Mouse (Mus musculus) intestine, embryonic 16.5 days (tissue): Measurements from ENCODE around the gene Fbxo31. TPM values are rescaled to one million over a fixed set of nuclear protein-coding genes. Genes with fewer than 3 reads are reported as not detected.
"Not testable (repeated sequence)": the region's sequence is repeated elsewhere in the genome, so short reads cannot be mapped to it uniquely, and the experiment has no call there.

ENCODE experiments used
- ATAC-seq: fragments of 200-750 bp; cut with Nextera tagmentation; 2 replicates; pipeline ENCODE4 v1.8.0; 2017; ENCODE audit warnings: moderate TSS enrichment, moderate library complexity
- H3K27ac ChIP-seq: fragments of 300-500 bp; sonication (generic); 2 replicates; pipeline ENCODE4 v1.5.1; 2014; ENCODE audit warnings: mild to moderate bottlenecking, low read length
- H3K27me3 ChIP-seq: fragments of 300-500 bp; sonication (generic); replicated peaks from 2 replicates; pipeline ENCODE4 v1.6.1; 2014; ENCODE audit warnings: low read length, control low read depth, mixed read lengths; ENCODE audit not compliant: control insufficient read depth, insufficient read depth
- H3K36me3 ChIP-seq: fragments of 300-500 bp; sonication (generic); 2 replicates; pipeline ENCODE4 v1.6.1; 2014; ENCODE audit warnings: low read length, control low read depth; ENCODE audit not compliant: control insufficient read depth, insufficient read depth
- H3K4me1 ChIP-seq: fragments of 300-500 bp; sonication (generic); 2 replicates; pipeline ENCODE4 v1.6.1; 2014; ENCODE audit warnings: low read length, control low read depth, mixed read lengths; ENCODE audit not compliant: control insufficient read depth, insufficient read depth
- H3K4me2 ChIP-seq: fragments of 300-500 bp; sonication (generic); 2 replicates; pipeline ENCODE4 v1.6.1; 2014; ENCODE audit warnings: low read depth, low read length, control low read depth
- H3K4me3 ChIP-seq: fragments of 300-500 bp; sonication (generic); 2 replicates; pipeline ENCODE4 v1.5.1; 2014; ENCODE audit warnings: mild to moderate bottlenecking, low read length
- H3K9ac ChIP-seq: fragments of 300-500 bp; sonication (generic); 2 replicates; pipeline ENCODE4 v1.6.1; 2014; ENCODE audit warnings: low read depth, low read length
- H3K9me3 ChIP-seq: fragments of 300-500 bp; sonication (generic); 2 replicates; pipeline ENCODE4 v1.6.1; 2016; ENCODE audit warnings: low read length, control low read depth; ENCODE audit not compliant: control insufficient read depth
- WGBS: fragments of 180-500 bp; shearing (Covaris S2); extraction: QIAGEN DNeasy Blood & Tissue Kit; methylation state at CpG from one replicate; pipeline ENCODE4 v1.1.7; 2014; 5-methylcytosine and 5-hydroxymethylcytosine counted together
- polyA plus RNA-seq: library from polyadenylated mRNA; unstranded; fragments of >200 nt; fragmentation: Nextera tagmentation; extraction: Ambion mirVana; gene quantifications from 2 replicates; pipeline ENCODE4 v1.2.1, GENCODE M21; 2015

Fbxo31 gene
- polyA plus RNA-seq, 1 experiment from 2014 or later, result 10.6 TPM

GRCm38 (mm10) chr8:121603801-121604200 is 25.2 kb upstream of the Fbxo31 start:
- Histone ChIP-seq H3K27ac (no peak overlapping the region), H3K36me3 (peaks cover 27% of the 10 kb centered on the region)

GRCm38 (mm10) chr8:121602860-121603259 is 24.3 kb upstream of the Fbxo31 start:
- WGBS, result 23% methylated on average over 3 of the region's 3 CpGs
- no peaks in the 10 kb centered on the region for H3K27me3 ChIP-seq

More at GRCm38 (mm10) chr8:121603801-121604200, 25.2 kb upstream of the Fbxo31 start:
- no peaks in the 10 kb centered on the region for H3K9me3 ChIP-seq
- ATAC-seq, result no peak
- no peak overlapping the region for H3K4me2 ChIP-seq
- no peaks in the 10 kb centered on the region for H3K4me1 ChIP-seq
- WGBS, result 95% methylated on average over 12 of the region's 12 CpGs
- no peak overlapping the region for H3K9ac ChIP-seq
- no peak overlapping the region for H3K4me3 ChIP-seq
- H3K27me3 ChIP-seq, result no peaks in the 10 kb centered on the region

GRCm38 (mm10) chr8:121602411-121602810 is 23.8 kb upstream of the Fbxo31 start:
- WGBS, result 93% methylated on average over 12 of the region's 12 CpGs

More at GRCm38 (mm10) chr8:121602860-121603259, 24.3 kb upstream of the Fbxo31 start:
- ATAC-seq, result peak; percentile 26; the same call in 1 of the 2 replicates
- Histone ChIP-seq H3K9me3 (no peaks in the 10 kb centered on the region), H3K4me1 (no peaks in the 10 kb centered on the region), H3K9ac (no peak overlapping the region), H3K27ac (no peak overlapping the region), H3K4me2 (no peak overlapping the region), H3K36me3 (peaks cover 24% of the 10 kb centered on the region), H3K4me3 (no peak overlapping the region)

GRCm38 (mm10) chr8:121599842-121600241 is 21.2 kb upstream of the Fbxo31 start:
- no peak overlapping the region for H3K9ac ChIP-seq
- 86% methylated on average over 14 of the region's 14 CpGs for WGBS
- no peak overlapping the region for H3K27ac ChIP-seq
- peaks cover 28% of the 10 kb centered on the region for H3K36me3 ChIP-seq
- no peak overlapping the region for H3K4me2 ChIP-seq
- H3K27me3 ChIP-seq, result no peaks in the 10 kb centered on the region
- no peaks in the 10 kb centered on the region for H3K9me3 ChIP-seq
- no peaks in the 10 kb centered on the region for H3K4me1 ChIP-seq
- no peak for ATAC-seq
- H3K4me3 ChIP-seq, result no peak overlapping the region

More at GRCm38 (mm10) chr8:121602411-121602810, 23.8 kb upstream of the Fbxo31 start:
- Histone ChIP-seq H3K4me2 (no peak overlapping the region), H3K4me3 (no peak overlapping the region), H3K27me3 (no peaks in the 10 kb centered on the region), H3K4me1 (no peaks in the 10 kb centered on the region), H3K27ac (no peak overlapping the region), H3K9me3 (no peaks in the 10 kb centered on the region), H3K36me3 (peaks cover 24% of the 10 kb centered on the region), H3K9ac (no peak overlapping the region)
- no peak for ATAC-seq

- peak; percentile 78 for ATAC-seq
Measured at GRCm38 (mm10) chr8:121598892-121599291, 20.3 kb upstream of the Fbxo31 start.

GRCm38 (mm10) chr8:121598190-121598589 is 19.6 kb upstream of the Fbxo31 start:
- ATAC-seq, result no peak
- H3K4me1 ChIP-seq, result no peaks in the 10 kb centered on the region
- no peaks in the 10 kb centered on the region for H3K9me3 ChIP-seq
- H3K27ac ChIP-seq, result no peak overlapping the region
- WGBS, result 89% methylated on average over 7 of the region's 7 CpGs
- peaks cover 20% of the 10 kb centered on the region for H3K36me3 ChIP-seq
- H3K4me2 ChIP-seq, result no peak overlapping the region
- H3K27me3 ChIP-seq, result no peaks in the 10 kb centered on the region
- no peak overlapping the region for H3K9ac ChIP-seq
- H3K4me3 ChIP-seq, result no peak overlapping the region

More at GRCm38 (mm10) chr8:121598892-121599291, 20.3 kb upstream of the Fbxo31 start:
- no peak overlapping the region for H3K4me3 ChIP-seq
- no peak overlapping the region for H3K4me2 ChIP-seq
- peaks cover 24% of the 10 kb centered on the region for H3K36me3 ChIP-seq
- H3K4me1 ChIP-seq, result no peaks in the 10 kb centered on the region
- H3K9ac ChIP-seq, result no peak overlapping the region
- no peaks in the 10 kb centered on the region for H3K9me3 ChIP-seq
- no peaks in the 10 kb centered on the region for H3K27me3 ChIP-seq
- 40% methylated on average over 7 of the region's 7 CpGs for WGBS
- H3K27ac ChIP-seq, result no peak overlapping the region

GRCm38 (mm10) chr8:121597492-121597891 is 18.9 kb upstream of the Fbxo31 start:
- 79% methylated on average over 2 of the region's 2 CpGs for WGBS
- not testable (repeated sequence) for H3K9me3 ChIP-seq, H3K4me1 ChIP-seq, H3K27ac ChIP-seq, H3K9ac ChIP-seq, H3K4me3 ChIP-seq, H3K4me2 ChIP-seq, ATAC-seq, H3K27me3 ChIP-seq
- peaks cover 20% of the 10 kb centered on the region for H3K36me3 ChIP-seq

GRCm38 (mm10) chr8:121593983-121594382 is 15.4 kb upstream of the Fbxo31 start:
- Histone ChIP-seq H3K36me3 (peaks cover 18% of the 10 kb centered on the region), H3K9me3 (no peaks in the 10 kb centered on the region), H3K27me3 (no peaks in the 10 kb centered on the region), H3K4me1 (peaks cover 18% of the 10 kb centered on the region), H3K27ac (no peak overlapping the region), H3K4me2 (no peak overlapping the region), H3K4me3 (no peak overlapping the region), H3K9ac (no peak overlapping the region)
- WGBS, result 70% methylated on average over 9 of the region's 9 CpGs
- no peak for ATAC-seq

- Histone ChIP-seq H3K4me3 (no peak overlapping the region), H3K4me1 (peaks cover 18% of the 10 kb centered on the region), H3K27me3 (no peaks in the 10 kb centered on the region), H3K9ac (no peak overlapping the region), H3K27ac (no peak overlapping the region), H3K9me3 (no peaks in the 10 kb centered on the region), H3K36me3 (peaks cover 18% of the 10 kb centered on the region), H3K4me2 (no peak overlapping the region)
- no peak for ATAC-seq
- 91% methylated on average over 5 of the region's 5 CpGs for WGBS
Measured at GRCm38 (mm10) chr8:121593293-121593692, 14.7 kb upstream of the Fbxo31 start.
